Mouse (Mus musculus): ENCODE measurements around the gene Rabl3.

Gene Rabl3

GRCm38 (mm10) chr16:37598463-37598862, 58.8 kb downstream of the Rabl3 start:
- DNase-seq (ENCODE audit: low read depth) = no peak

- no peak for DNase-seq (ENCODE audit: low read depth)
These were observed 59.6 kb downstream of the Rabl3 start for GRCm38 (mm10) chr16:37599326-37599725.

- no peak for DNase-seq (ENCODE audit: low read depth)
These were observed 63.7 kb downstream of the Rabl3 start for GRCm38 (mm10) chr16:37603431-37603830.

GRCm38 (mm10) chr16:37604243-37604642, 64.6 kb downstream of the Rabl3 start:
- no peak for DNase-seq (ENCODE audit: low read depth)

GRCm38 (mm10) chr16:37610333-37610732, 70.6 kb downstream of the Rabl3 start:
- no peak for DNase-seq (ENCODE audit: low read depth)

- DNase-seq (ENCODE audit: low read depth) = no peak
These were observed 71.4 kb downstream of the Rabl3 start for GRCm38 (mm10) chr16:37611072-37611471.

- no peak for DNase-seq (ENCODE audit: low read depth)
These were observed 72.3 kb downstream of the Rabl3 start for GRCm38 (mm10) chr16:37612013-37612412.

GRCm38 (mm10) chr16:37614540-37614939, 74.9 kb downstream of the Rabl3 start:
- no peak for DNase-seq (ENCODE audit: low read depth)

GRCm38 (mm10) chr16:37615429-37615828, 75.7 kb downstream of the Rabl3 start:
- DNase-seq (ENCODE audit: low read depth) = no peak

- DNase-seq (ENCODE audit: low read depth) = no peak
These were observed 76.4 kb downstream of the Rabl3 start for GRCm38 (mm10) chr16:37616104-37616503.

- no peak for DNase-seq (ENCODE audit: low read depth)
These were observed 78.0 kb downstream of the Rabl3 start for GRCm38 (mm10) chr16:37617695-37618094.
